Mouse (Mus musculus) granulocyte monocyte progenitor cell, adult 5-6 weeks (primary cell): ENCODE results near the gene Ocln. TPM values are rescaled to one million over a fixed set of nuclear protein-coding genes. Genes with fewer than 3 reads are reported as not detected.
"Not testable (repeated sequence)": the region's sequence is repeated elsewhere in the genome, so short reads cannot be mapped to it uniquely, and the experiment has no call there.

ENCODE experiments used
- ATAC-seq: replicated peaks from 2 replicates; pipeline ENCODE4 v1.8.0; 2016; ENCODE audit warnings: mild to moderate bottlenecking, moderate TSS enrichment, inconsistent platforms; ENCODE audit not compliant: poor library complexity, severe bottlenecking
- total RNA-seq, 2 experiments: library from RNA; stranded (forward) in 1 of 2; stranded (reverse) in 1 of 2; fragments of 200-712, 200-1000 nt in 1 of 2; fragments of >200 nt in 1 of 2; fragmentation: Nextera tagmentation in 1 of 2; gene quantifications; 2 replicates each; pipeline ENCODE4 v1.2.3; 2014 to 2017

Ocln gene
- total RNA-seq, 2 experiments from 2014 or later, result not detected

DNA sequence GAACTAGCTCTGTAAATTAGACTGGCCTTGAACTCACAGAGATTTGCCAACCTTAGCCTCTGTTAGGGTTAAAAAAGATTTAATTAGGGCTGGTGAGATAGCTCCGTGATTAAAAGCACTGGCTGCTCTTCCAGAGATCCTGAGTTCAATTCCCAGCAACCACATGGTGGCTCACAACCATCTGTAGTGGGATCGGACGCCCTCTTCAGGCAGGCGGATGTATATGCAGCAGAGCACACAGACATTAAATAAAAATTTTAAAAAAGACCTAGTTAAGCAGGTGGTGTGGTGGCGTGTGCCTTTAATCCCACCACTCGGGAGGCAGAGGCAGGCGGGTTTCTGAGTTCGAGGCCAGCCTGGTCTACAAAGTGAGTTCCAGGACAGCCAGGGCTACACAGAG is 58.1 kb downstream of the Ocln start:
- ATAC-seq, result not testable (repeated sequence)

DNA sequence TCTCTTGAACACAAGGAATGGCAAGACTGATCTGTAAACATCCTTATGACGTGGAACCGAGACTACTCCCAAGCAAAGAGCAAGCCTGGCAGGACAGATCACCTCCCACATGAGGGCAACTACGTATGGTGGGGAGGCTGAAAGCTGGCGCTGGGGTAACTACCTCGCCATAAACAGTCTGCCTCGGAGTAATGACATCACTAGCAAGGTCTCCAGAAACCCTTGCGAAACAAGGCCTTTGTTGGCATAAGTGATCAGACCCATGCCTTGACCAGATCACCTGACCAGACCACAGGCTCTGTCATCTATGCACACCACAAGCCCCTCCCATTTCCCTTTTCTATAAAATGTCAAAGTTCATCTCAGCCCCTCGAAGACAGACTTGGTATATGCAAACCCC is 59.2 kb downstream of the Ocln start:
- peak; percentile 83 for ATAC-seq

DNA sequence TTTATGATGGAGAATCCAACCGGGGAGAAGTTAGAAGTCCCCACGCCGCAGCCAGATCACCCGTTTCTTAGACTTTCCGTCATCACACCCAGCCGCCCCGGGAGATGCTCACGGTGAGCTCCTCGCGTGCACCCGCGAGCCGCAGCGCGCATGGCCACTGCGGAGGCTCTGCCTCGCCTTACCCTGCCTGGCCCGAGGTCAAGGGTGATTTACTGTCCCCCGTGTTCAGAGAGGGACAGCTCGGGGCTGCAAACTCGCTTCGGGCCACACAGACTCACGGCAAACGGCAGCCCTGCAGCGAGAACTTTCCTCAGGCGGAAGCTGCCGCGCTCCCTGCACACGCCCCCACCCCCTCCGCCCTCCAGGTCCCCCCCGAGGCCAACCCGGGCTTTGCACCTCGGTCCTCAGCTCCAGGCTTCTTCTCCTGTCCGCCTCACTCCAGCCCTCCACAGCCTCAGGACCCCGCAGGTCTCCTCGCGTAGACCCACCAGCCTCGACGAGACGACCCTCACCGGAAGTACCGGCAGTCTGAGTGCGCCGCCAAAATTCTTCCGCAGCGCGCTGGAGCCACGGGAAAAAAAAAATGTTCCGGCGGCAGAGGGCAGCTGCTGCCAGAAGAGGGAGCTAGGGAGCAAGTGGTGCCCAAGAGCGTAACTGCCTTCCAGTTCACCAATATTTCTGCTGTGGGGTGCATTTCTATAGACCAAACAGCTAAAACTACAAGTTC is 60.3 kb downstream of the Ocln start, which contains the start of gene Gtf2h2:
Gene Gtf2h2 (minus strand): TSS at position 519 of the 727 bp plus-strand sequence.
- peak; percentile 80 for ATAC-seq

DNA sequence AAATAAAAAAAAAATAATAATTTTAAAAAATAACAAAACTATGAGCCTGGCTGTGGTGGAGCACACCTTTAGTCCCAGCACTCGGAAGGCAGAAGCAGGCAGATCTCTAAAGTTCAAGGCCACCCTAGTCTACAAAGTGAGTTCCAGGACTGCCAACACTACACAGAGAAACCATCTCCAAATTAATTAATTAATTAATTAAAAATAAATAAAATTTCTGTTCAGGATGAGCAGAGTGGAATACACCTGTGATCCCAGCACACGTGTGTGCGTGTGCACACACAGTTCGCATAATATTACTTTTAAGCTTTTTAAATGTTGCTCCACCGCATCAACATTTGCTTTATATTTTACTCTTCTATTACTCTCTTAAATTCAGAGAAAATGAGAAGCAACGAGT is 60.9 kb downstream of the Ocln start:
- ATAC-seq, result no peak

DNA sequence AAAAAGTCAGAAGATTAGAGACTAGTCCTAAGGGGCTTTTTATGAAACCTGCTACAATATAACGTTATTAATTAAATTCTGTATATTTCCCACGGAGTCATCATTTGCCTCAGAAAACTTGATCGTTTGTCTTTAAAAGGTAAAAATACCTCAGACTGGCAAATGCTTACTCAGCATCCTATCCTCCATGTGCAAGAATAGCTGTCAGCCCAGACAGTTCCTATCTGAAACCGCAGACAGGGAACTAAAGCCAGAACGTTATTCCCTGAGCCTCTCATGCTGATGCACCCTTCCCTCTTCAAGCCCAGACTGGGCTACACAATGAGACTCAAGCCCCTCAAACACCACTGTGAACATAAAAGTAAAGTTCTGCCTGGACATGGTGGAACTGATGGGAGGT is 62.1 kb downstream of the Ocln start:
- 0 out of 2 replicates have a peak, but pooled peaks have one; percentile 28 for ATAC-seq

DNA sequence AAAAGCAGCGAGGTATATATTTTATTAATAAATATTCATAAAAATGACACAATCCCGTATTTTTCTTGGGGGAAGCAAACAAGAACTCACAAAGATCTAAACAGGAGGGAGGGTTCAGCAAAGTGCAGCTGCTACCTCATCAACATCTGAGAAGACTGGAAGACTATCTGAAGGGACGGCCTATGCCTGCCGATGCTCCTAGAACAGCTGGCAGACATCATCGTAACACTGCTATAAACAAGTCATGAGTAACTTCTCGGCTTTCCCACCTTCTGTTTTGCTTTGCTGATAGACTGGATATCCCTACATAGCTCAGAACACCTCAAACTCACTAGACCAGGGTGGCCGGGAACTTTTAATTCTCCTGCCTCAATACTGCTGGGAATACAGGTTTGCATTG is 68.9 kb downstream of the Ocln start:
- ATAC-seq, result no peak

DNA sequence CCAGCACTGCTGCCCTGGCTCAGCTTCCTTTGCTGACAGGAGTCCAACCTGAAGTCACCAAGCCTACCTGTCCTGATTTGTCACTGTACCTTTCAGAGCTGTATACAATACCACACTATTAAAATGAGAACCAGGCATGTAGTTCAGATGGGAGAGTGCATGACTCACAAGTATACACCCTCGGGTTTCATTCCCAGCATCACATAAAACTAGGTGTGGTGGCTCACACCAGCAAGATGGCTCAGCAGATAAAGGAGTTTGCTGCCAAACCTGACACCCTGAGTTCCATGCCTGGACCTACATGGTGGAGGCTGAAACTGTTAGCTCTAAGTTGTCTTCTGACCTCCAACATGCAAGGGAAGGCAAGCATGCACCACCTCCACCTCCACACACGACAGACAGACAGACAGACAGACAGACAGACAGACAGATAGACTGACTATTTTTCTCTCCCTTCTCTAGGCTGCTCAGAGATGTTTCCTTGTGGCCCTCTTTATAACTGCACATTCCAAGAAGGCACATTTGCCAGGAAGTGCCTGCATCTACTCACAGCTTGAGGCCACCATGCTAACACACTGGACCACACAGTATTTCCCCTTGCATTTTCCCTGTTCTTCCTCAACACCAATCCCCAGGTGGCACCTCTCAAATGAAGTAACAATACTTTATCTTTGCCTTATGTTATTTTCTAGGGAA is 88.8 kb downstream of the Ocln start:
- ATAC-seq, result no peak

DNA sequence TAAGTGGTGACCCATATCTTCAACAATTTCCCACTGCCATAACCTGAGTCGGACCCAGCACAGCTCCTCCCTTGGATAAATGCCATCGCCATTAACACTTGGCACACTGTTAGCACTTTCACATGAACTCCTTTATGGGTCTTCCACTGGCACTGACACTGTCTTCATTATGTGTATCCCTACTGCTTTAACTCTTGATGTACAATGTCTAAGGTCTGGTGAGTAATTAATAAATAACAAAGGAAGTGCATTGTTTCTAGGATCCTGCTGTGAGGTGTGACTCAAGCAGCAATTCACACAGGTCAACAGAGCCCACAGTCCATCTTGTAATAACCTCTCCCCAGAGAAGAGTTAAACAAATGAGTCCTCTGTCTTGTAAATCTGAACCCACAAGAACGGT is 91.2 kb downstream of the Ocln start:
- ATAC-seq, result no peak

DNA sequence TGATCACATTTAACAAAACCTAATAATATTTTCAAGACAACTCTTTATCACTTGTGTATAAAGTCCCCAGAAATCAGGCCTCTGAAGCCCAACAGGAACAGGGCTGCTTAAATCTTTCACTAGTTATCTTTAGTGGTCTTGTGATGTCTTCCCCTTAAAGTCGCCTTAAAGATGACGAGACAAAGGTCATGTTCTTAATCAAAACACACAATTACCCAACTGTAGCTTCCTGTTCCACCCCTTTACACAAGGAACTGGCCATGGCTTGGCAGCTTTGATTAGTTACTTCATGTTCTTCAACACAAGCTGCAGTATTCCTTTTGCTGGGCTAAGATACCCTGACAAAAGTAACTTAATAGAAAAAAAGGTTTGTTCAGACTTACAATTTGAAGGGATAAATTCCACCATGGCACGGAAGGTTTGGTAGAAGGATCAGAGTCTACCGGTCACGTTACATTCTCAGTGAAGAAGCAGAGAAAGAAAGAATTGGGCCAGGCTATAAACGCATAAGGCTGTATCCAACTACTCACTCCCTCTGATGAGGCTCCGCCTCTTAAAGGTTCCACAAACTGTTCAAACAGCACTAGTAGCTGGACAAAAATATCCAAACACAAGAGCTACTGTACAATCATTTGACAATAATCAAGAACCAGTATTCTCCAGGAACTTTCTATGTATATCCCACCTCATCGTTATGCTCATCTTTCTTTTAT is 99.9 kb downstream of the Ocln start, which contains the start of gene Naip1:
Gene Naip1 (minus strand): TSS at position 455 of the 713 bp plus-strand sequence.
- ATAC-seq, result peak; percentile 74

DNA sequence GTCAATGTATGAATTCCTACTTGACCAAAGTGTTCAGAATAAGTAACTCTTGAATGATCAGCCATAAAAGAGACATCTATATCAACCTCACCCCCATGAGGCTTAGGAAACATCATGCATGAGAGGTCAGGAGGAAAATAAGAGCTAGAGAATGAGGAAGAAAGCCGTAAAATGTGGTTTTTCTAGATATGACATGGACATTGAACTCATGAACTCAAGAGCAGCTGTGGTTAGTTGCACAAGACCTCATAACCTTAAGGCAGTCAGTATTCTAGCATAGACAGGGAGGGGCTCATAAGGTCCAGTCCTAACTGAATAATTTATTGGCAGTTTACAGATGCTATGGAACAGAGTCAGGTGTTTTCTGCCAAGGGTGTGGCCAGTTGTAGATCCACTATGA is 103.0 kb downstream of the Ocln start:
- peak; percentile 95 for ATAC-seq

Other genes with a start within 250 kb of the Ocln start
- gene Naip6, start 235.0 kb downstream of the Ocln start, total RNA-seq (2014; fragmentation: Nextera tagmentation), result 14.3 and 16.9 TPM in 2 replicates
- 9.6 and 11.4 TPM in 2 replicates for gene Naip6, start 235.0 kb downstream of the Ocln start, total RNA-seq (2017)
- not detected in 2 replicates for gene Naip1, start 99.8 kb downstream of the Ocln start, total RNA-seq (2014; fragmentation: Nextera tagmentation)
- gene Naip1, start 99.8 kb downstream of the Ocln start, total RNA-seq (2017), result not detected in 2 replicates
- gene Gtf2h2, start 60.1 kb downstream of the Ocln start, total RNA-seq (2014; fragmentation: Nextera tagmentation), result 59.2 and 73.9 TPM in 2 replicates
- gene Gtf2h2, start 60.1 kb downstream of the Ocln start, total RNA-seq (2017), result 75.1 and 79.2 TPM in 2 replicates
- not detected in 2 replicates for gene Marveld2, start 64.3 kb upstream of the Ocln start, total RNA-seq (2014; fragmentation: Nextera tagmentation)
- 0.52 and 0.78 TPM in 2 replicates for gene Marveld2, start 64.3 kb upstream of the Ocln start, total RNA-seq (2017)
- 246 and 279 TPM in 2 replicates for gene Ak6, start 98.3 kb upstream of the Ocln start, total RNA-seq (2014; fragmentation: Nextera tagmentation)
- 261 and 347 TPM in 2 replicates for gene Ak6, start 98.3 kb upstream of the Ocln start, total RNA-seq (2017)
- gene Rad17, start 98.3 kb upstream of the Ocln start, total RNA-seq (2014; fragmentation: Nextera tagmentation), result 20.1 and 21.6 TPM in 2 replicates
- 34.0 and 48.8 TPM in 2 replicates for gene Rad17, start 98.3 kb upstream of the Ocln start, total RNA-seq (2017)
- gene Taf9, start 98.9 kb upstream of the Ocln start, total RNA-seq (2014; fragmentation: Nextera tagmentation), result 26.5 and 41.9 TPM in 2 replicates
- gene Taf9, start 98.9 kb upstream of the Ocln start, total RNA-seq (2017), result 38.9 and 58.9 TPM in 2 replicates
- gene Ccdc125, start 117.0 kb upstream of the Ocln start, total RNA-seq (2014; fragmentation: Nextera tagmentation), result 25.6 and 37.4 TPM in 2 replicates
- 50.8 and 58.4 TPM in 2 replicates for gene Ccdc125, start 117.0 kb upstream of the Ocln start, total RNA-seq (2017)
- 37.8 and 52.0 TPM in 2 replicates for gene Cdk7, start 178.2 kb upstream of the Ocln start, total RNA-seq (2014; fragmentation: Nextera tagmentation)
- 43.3 and 54.5 TPM in 2 replicates for gene Cdk7, start 178.2 kb upstream of the Ocln start, total RNA-seq (2017)
- gene Mrps36, start 191.9 kb upstream of the Ocln start, total RNA-seq (2014; fragmentation: Nextera tagmentation), result 73.2 and 108 TPM in 2 replicates
- 71.7 and 102 TPM in 2 replicates for gene Mrps36, start 191.9 kb upstream of the Ocln start, total RNA-seq (2017)
- gene Cenph, start 223.2 kb upstream of the Ocln start, total RNA-seq (2014; fragmentation: Nextera tagmentation), result 37.1 and 51.9 TPM in 2 replicates
- gene Cenph, start 223.2 kb upstream of the Ocln start, total RNA-seq (2017), result 56.6 and 69.5 TPM in 2 replicates
- 26.8 and 43.5 TPM in 2 replicates for gene Ccnb1, start 233.9 kb upstream of the Ocln start, total RNA-seq (2014; fragmentation: Nextera tagmentation)
- 231 and 274 TPM in 2 replicates for gene Ccnb1, start 233.9 kb upstream of the Ocln start, total RNA-seq (2017)